Mouse (Mus musculus) right cerebral cortex, postnatal 4 days (tissue): ENCODE data around the gene Bcl2l2.

ENCODE experiments used
- DNase-seq: peaks from one replicate; pipeline ENCODE4 v3.0.0-alpha.2; 2022

Bcl2l2 gene

GRCm38 (mm10) chr14:54883154-54884021 is at the start of gene Bcl2l2, which contains the start of gene Gm20521:
Gene Bcl2l2, plus strand, starts transcription at chr14:54883377.
Gene Gm20521, plus strand, starts transcription at chr14:54883441.
- DNase-seq = peak; percentile 87

DNA sequence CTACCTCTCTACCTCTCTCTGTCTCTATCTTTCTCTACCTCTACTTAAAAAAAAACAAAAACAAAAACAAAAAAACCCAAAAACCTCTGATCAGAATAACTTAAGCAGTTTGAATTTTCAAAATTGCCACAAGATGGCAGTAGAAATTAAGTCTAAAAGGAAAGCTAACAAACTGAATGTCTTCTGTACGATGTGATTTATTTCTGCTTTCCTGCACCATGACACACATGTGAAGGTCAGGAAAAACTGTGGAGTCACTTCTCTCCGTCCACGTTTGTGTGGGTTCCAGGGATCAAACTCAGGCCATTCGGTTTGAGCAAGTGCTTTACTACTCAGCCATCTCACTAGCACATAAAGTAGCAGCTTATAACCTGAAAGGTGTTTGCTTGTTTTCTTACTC is 39.7 kb upstream of the Bcl2l2 start:
- DNase-seq = no peak

GRCm38 (mm10) chr14:54855726-54856125 is 27.5 kb upstream of the Bcl2l2 start:
- DNase-seq = no peak

- DNase-seq = no peak
These were observed 26.5 kb upstream of the Bcl2l2 start for GRCm38 (mm10) chr14:54856703-54857102.

GRCm38 (mm10) chr14:54857891-54858290 is 25.3 kb upstream of the Bcl2l2 start:
- DNase-seq = no peak

DNA sequence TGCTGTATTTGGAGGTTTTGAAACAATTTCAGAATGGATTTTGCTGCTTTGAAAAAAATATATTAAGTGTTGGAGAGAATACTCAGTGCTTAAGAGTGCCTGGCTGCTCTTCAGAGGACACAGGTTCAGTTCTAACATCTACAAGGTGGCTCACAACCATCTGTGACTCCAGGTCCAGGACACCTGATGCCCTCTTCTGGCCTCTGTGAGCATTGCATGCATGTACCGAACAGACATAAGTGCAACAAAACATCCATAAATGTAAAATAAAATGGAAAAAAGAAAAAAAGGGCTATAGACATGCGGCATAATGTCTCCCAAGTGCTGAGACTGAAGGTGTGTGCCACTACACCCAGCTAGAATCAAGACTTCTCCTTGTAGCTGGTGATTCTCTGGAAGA is 22.7 kb upstream of the Bcl2l2 start:
- DNase-seq = peak; percentile 70

GRCm38 (mm10) chr14:54863501-54864312 is 19.5 kb upstream of the Bcl2l2 start:
- DNase-seq = peak; percentile 87

DNA sequence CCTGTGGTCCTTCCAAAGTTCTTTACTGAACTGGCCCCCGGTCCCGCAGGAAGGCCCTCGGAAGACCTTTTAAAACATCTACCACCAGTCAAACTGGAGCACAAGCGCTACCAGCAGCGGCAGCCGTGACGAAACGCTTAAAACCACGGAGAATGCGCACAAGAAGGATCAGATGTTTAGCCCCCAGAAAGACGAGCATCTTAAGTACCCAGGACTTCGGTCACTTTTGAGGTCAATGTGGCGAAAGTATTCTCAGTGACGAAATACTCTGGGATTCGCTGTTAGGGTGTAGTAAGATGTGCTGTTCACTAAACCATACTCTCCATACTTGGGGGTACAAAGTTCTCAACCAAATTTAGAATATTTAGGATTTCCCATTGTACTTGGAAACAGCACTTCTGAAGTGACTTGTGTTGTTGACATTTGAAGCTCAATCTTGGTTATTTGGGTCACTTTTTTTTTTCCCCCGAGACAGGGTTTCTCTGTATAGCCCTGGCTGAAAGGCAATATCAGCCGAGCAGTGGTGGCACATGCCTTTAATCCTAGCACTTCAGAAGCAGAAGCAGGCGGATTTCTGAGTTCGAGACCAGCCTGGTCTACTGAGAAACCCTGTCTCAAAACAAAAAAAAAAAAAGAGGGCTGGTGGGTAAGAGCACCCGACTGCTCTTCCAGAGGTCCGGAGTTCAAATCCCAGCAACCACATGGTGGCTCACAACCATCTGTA is 18.7 kb upstream of the Bcl2l2 start:
- no peak for DNase-seq

DNA sequence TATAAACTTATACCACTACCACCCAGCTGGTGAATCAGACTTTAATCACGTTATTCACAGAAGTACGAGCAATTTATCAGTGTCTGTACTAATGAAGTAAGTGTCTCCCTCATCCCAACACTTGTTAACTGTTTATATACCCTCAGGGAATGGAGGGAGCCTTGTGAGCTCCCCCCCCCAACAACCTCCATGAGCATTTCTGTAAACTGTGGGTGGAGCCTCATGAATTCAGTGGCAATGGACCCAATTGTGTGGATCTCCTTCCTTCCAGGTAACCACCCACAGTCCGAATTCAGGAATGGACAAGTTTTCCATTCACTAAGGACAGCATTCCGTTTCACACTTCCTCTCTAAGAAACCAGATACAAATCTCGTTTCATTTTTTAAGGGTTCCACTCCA is 17.6 kb upstream of the Bcl2l2 start:
- no peak for DNase-seq

GRCm38 (mm10) chr14:54866268-54866667 is 16.9 kb upstream of the Bcl2l2 start:
- no peak for DNase-seq

- peak; percentile 37 for DNase-seq
These were observed 16.2 kb upstream of the Bcl2l2 start for GRCm38 (mm10) chr14:54866936-54867335.

- no peak for DNase-seq
These were observed 15.2 kb upstream of the Bcl2l2 start for GRCm38 (mm10) chr14:54868026-54868425.

DNA sequence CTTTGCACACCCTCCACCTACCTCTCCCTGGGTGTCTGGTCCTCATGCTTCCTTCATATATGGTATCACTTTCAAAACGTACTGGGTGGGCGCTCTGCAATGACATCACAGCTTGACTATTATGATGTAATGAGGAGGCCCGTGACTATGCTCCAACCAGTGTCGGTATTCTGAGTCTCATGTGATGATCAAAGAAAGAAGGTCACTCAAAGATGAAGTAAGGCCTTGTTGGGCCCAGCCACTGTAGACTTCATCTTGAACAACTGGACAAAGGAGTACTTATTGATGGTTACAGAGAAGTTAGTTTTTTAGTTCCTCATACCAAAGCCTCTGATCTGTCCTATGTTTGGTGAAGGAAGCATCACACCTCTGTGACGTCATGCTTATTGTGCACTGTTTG is 12.3 kb upstream of the Bcl2l2 start, which contains the start of gene Homez:
TSS of gene Homez (minus strand) at position 101 of the 400 bp plus-strand sequence.
- no peak for DNase-seq

- DNase-seq = no peak
These were observed 9.0 kb upstream of the Bcl2l2 start for GRCm38 (mm10) chr14:54874165-54874564.

DNA sequence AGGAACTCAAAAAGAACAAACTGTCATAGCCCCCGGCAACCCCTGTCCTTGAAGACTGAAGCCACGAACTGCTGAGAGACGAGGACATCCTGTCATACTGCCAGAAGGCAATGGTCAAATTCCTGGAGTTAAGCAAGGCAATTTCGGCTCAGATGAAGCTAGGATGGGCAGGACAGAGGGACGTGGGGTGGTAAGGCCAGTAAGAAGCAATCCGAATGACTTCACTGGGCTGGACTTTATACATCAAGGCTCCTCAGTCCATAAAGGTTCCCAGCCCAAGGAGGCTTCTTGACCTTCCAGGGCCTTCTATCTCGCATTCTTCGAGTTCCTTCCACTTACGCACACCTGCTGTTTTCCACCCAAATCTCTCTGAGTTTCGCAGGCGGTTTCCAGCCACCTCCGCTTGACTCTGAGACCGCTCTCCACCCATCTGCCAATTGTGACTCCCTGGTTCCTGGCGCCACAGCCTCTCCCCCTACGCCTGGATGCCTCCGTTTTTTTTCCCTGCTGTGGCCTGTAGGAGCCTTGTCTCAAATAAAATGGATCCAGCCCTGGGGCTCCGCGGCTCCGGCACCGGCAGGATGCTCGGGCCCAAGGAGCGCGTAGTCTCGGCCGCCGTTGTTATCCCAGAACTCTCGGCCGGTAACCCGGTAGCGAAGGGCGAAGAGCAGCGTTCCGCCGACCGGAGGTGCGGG is 7.2 kb upstream of the Bcl2l2 start:
- DNase-seq = no peak

- DNase-seq = peak; percentile 88
These were observed 6.6 kb upstream of the Bcl2l2 start for GRCm38 (mm10) chr14:54876539-54877047.

DNA sequence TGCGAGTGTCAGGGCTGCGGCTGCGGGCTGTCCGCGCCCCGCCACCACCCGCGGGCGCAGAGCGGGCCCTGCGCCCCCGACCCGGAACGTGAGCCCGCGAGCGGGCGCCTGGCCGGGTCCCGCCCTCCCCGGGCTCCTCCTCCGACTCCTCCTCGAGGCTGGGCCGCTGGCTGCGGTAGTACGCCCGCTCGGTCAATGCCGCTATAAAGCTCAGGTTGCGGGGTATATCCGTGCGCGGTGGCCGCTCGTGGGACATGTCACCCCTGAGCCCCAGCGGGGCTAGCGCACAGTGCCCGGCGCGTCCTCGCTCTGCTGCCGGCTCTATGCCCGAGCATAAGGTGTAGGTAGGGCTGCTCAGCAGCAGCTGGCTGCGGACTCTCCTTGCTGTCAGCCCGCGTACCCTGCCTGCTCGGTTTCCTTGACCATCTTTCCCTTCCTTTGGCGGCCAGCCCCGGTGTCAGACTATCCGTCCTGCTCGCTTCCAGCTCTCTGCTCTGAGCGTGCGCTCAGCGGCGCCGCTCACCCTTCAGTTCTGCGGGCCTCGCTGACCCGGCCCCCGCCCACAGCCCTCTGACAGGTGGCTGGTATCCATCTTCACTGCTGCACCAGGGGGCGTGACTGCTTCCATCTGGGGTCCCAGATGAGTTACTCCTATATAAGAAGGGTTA is 6.0 kb upstream of the Bcl2l2 start, which contains the start of gene Ppp1r3e:
TSS of gene Ppp1r3e (minus strand) at position 503 of the 668 bp plus-strand sequence.
- peak; percentile 60 for DNase-seq

- DNase-seq = no peak
These were observed 990 bp downstream of the Bcl2l2 start for GRCm38 (mm10) chr14:54884022-54884712.

GRCm38 (mm10) chr14:54885309-54885708 is 2.1 kb downstream of the Bcl2l2 start:
- DNase-seq = no peak

DNA sequence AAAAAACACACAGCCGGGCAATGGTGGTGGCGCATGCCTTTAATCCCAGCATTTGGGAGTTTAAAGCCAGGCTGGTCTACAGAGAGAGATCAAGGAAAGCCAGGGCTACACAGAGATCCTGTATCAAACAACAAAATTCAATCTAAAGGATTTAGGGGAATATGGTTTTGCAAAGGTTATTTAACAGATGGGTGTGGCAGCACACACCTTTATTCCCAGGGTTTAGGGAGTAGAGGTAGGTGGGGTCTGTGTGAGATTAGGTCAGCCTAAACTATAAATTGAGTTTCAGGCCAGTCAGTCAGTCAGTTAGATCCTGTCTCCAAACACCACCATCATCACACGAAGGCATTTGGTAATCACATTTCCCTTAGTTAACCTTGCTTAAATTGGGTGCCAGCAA is 9.0 kb downstream of the Bcl2l2 start, which contains the start of gene Pabpn1:
TSS of gene Pabpn1 (plus strand) at position 301 of the 400 bp plus-strand sequence.
- no peak for DNase-seq
